Mouse (Mus musculus) cortical plate, adult 2 months (tissue): ENCODE measurements at regions not wholly inside any gene's neighbourhood (a gene's known extent, or its start where the extent isn't known, plus 50 kb on each side); places are given as distances from the start of the nearest gene placed in this dataset.
A peak's percentile ranks its signal among the peaks of the same experiment; 100 is the strongest.

Experiments
- H3K27ac ChIP-seq: fragments of 200-500 bp; 2 replicates; pipeline ENCODE4 v1.5.1; 2012; ENCODE audit warnings: low read length, control low read depth, inconsistent platforms; ENCODE audit not compliant: insufficient read depth
- H3K4me1 ChIP-seq: fragments of 200-500 bp; 2 replicates; pipeline ENCODE4 v1.6.1; 2011; ENCODE audit warnings: low read length; ENCODE audit not compliant: control insufficient read depth, insufficient read depth
- H3K4me3 ChIP-seq: fragments of 200-500 bp; 2 replicates; pipeline ENCODE4 v1.5.1; 2011; ENCODE audit warnings: mild to moderate bottlenecking, low read length, control low read depth; ENCODE audit not compliant: insufficient read depth
- CTCF ChIP-seq: fragments of 200-500 bp; IDR thresholded peaks from 2 replicates; pipeline ENCODE4 v1.5.1; 2011; ENCODE audit warnings: mild to moderate bottlenecking, control low read depth, low read length; ENCODE audit not compliant: insufficient read depth; ENCODE audit errors: extremely low read depth
- POLR2A ChIP-seq: fragments of 200-500 bp; IDR thresholded peaks from 2 replicates; pipeline ENCODE4 v1.6.1; 2011; ENCODE audit warnings: mild to moderate bottlenecking, low read length, control low read depth; ENCODE audit not compliant: insufficient read depth; ENCODE audit errors: extremely low read depth

- H3K4me1 ChIP-seq: peaks cover 3% of the 10 kb centered on the region
- H3K4me3 ChIP-seq: no peak overlapping the region
- TF ChIP-seq CTCF: no peak
- no peak for TF ChIP-seq POLR2A
- no peak overlapping the region for H3K27ac ChIP-seq
Measured at GRCm38 (mm10) chr7:90067961-90068665, 61.9 kb upstream of the Picalm start.

DNA sequence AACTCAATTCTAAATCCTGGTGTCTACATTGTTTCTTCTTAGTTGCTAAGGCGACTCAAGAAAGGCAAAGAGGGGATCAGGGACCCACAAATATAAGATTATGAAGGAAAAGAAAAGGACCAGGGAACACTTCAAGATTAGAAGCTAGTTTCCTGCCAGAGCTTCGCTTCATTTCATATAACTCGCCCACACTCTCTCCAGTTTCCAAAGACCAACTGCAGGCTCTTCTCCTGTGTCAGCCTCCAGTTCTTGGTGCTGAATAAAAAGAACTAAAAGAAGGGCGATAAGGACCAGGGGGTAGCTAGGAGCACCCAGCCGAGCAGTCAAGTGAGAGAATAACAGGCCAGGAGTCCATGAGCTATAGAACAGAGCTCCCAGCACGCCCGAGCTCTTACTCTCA is 59.7 kb upstream of the Picalm start:
- peaks cover 3% of the 10 kb centered on the region for H3K4me1 ChIP-seq
- peak overlapping the region; percentile 42; the same call in 1 of the 2 replicates for H3K27ac ChIP-seq
- no peak for TF ChIP-seq CTCF
- TF ChIP-seq POLR2A: no peak
- no peak overlapping the region for H3K4me3 ChIP-seq

- H3K4me3 ChIP-seq: no peak overlapping the region
- no peak for TF ChIP-seq CTCF
- no peak for TF ChIP-seq POLR2A
- no peak overlapping the region for H3K27ac ChIP-seq
Measured at GRCm38 (mm10) chr7:90073865-90074264, 56.1 kb upstream of the Picalm start.

DNA sequence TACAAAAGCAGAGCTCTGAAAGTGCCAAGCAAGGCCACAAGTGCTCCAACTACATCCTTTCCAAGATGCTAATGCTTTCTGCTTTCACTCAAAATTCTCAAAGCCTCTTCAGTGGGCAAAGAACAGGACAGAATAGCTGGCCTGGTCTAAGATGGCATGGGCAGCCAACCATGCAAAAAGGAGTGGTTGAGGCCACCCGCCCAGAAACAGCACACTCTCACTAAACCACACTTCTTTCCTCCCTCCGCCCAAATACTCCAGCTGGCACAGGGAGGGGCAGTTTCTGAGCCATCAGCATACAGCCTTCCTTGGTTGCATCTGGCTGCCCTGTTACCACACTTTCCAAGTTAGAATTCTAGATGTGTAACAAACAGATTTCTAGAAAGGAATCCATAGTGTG is 55.4 kb upstream of the Picalm start:
- TF ChIP-seq POLR2A: no peak
- no peak for TF ChIP-seq CTCF
- Histone ChIP-seq H3K4me1 (peaks cover 3% of the 10 kb centered on the region), H3K27ac (no peak overlapping the region), H3K4me3 (no peak overlapping the region)

More at GRCm38 (mm10) chr7:90073865-90074264, 56.1 kb upstream of the Picalm start:
- peaks cover 3% of the 10 kb centered on the region for H3K4me1 ChIP-seq

DNA sequence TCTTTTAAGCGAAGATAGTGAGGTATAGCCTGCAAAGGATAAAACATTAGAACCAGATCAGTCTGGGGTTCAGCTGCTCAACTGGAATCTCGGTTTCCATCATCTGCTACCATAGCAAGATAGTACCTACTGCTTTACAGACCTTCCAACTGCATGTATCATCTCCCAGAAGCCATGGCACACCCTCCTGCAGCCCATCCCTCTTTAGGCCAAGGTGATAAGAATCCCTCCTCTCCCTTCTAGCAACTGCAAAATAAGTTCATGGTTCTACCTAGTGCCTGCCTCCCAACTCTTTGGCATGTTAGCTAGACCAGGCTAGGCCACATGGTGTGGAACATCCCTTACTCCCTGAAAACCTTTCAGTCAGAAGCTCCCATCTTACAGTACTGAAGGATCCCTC is 52.4 kb upstream of the Picalm start:
- no peak overlapping the region for H3K27ac ChIP-seq
- H3K4me3 ChIP-seq: no peak overlapping the region
- no peaks in the 10 kb centered on the region for H3K4me1 ChIP-seq
- TF ChIP-seq POLR2A: no peak
- TF ChIP-seq CTCF: no peak

GRCm38 (mm10) chr7:90080083-90080772 is 49.8 kb upstream of the Picalm start:
- Histone ChIP-seq H3K4me1 (no peaks in the 10 kb centered on the region), H3K27ac (no peak overlapping the region), H3K4me3 (no peak overlapping the region)
- TF ChIP-seq CTCF: no peak
- no peak for TF ChIP-seq POLR2A
